Mouse (Mus musculus) liver, postnatal 0 days (tissue): ENCODE data around the gene Gm44805.

Experiments
- CTCF ChIP-seq: sonication (generic); IDR thresholded peaks from 2 replicates; pipeline ENCODE4 v1.5.1; 2016; ENCODE audit warnings: antibody characterized with exemption, low read depth
- EP300 ChIP-seq: IDR thresholded peaks from 2 replicates; pipeline ENCODE4 v1.6.1; 2016; ENCODE audit warnings: antibody characterized with exemption, low read depth, mild to moderate bottlenecking

- TF ChIP-seq CTCF (no peak), EP300 (no peak)
Measured at GRCm38 (mm10) chr7:19681202-19681694, at the start of gene Gm44805, which contains the start of gene Apoc4.
